Mouse (Mus musculus) erythroblast, embryonic 14.5 days (primary cell): ENCODE results near the gene Ing4. TPM values are rescaled to one million over a fixed set of nuclear protein-coding genes. Genes with fewer than 3 reads are reported as not detected.
"Not testable (repeated sequence)": the region's sequence is repeated elsewhere in the genome, so short reads cannot be mapped to it uniquely, and the experiment has no call there.

ENCODE experiments used
- H3K27me3 ChIP-seq: 2 replicates; pipeline ENCODE4 v1.6.1; 2012; ENCODE audit warnings: inconsistent platforms; ENCODE audit not compliant: control insufficient read depth
- H3K36me3 ChIP-seq: 2 replicates; pipeline ENCODE4 v1.6.1; 2012; ENCODE audit warnings: mild to moderate bottlenecking, inconsistent platforms; ENCODE audit not compliant: control insufficient read depth
- H3K4me1 ChIP-seq: 2 replicates; pipeline ENCODE4 v1.6.1; 2012; ENCODE audit warnings: inconsistent platforms; ENCODE audit not compliant: control insufficient read depth
- H3K4me3 ChIP-seq: replicated peaks from 2 replicates; pipeline ENCODE3; 2012; ENCODE audit warnings: moderate library complexity, mild to moderate bottlenecking, inconsistent platforms
- H3K9me3 ChIP-seq: 2 replicates; pipeline ENCODE4 v1.6.1; 2012; ENCODE audit warnings: low read length, inconsistent platforms, mixed read lengths; ENCODE audit not compliant: control insufficient read depth
- GATA1 ChIP-seq: IDR thresholded peaks from 2 replicates; pipeline ENCODE4 v1.6.1; 2012; ENCODE audit warnings: low read length, inconsistent platforms, mixed read lengths
- TAL1 ChIP-seq: IDR thresholded peaks from 3 replicates; pipeline ENCODE4 v1.6.1; 2012; ENCODE audit warnings: low read length, inconsistent platforms, mixed read lengths
- polyA plus RNA-seq: library from polyadenylated mRNA; stranded (reverse); fragments of >175 nt; gene quantifications from 2 replicates; pipeline ENCODE4 v1.2.3, GENCODE M21; 2012

The Ing4 gene
- polyA plus RNA-seq, 1 experiment, result 1.1 TPM

DNA sequence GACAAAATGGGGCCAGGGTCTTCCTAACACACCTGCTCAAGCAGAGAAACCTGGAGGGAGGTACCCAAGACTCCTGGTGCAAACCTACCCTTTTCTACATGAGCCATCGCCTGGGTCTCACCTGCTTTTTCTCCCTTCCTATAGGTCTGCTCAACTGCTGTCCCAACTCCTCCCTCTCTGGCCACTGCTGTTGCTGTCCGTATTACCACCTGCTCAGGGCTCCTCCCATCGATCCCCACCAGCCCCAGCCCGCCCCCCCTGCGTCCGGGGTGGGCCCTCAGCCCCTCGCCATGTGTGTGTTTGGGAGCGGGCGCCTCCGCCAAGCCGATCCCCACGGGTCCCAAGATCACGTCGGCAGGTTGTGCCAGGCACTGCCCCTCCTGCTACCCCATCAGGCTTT lies 40.5 kb upstream of the Ing4 start:
- Histone ChIP-seq H3K27me3 (peaks cover 98% of the 10 kb centered on the region), H3K4me3 (no peak overlapping the region), H3K4me1 (peaks cover 10% of the 10 kb centered on the region), H3K36me3 (no peaks in the 10 kb centered on the region), H3K9me3 (peaks cover 6% of the 10 kb centered on the region; the same call in 1 of the 2 replicates)
- TF ChIP-seq GATA1 (no peak), TAL1 (no peak)

DNA sequence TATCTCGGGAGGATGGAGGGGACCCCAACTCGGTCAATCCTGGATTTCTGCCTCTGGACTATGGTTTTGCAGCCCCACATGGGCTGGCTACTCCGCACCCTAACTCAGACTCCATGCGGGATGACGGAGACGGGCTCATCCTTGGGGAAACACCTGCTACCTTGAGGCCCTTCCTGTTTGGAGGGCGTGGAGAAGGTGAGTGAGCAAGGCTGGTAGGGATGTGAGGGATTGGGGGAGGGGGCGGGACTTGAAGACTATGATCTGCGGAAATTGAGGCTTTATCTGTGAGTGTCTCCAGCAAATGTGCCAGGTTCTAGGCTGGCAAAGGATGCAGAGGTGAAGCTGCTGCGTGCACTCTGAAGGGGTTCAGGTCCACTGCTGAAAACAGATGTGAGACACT lies 40.0 kb upstream of the Ing4 start:
- peaks cover 6% of the 10 kb centered on the region; the same call in 1 of the 2 replicates for H3K9me3 ChIP-seq
- H3K27me3 ChIP-seq, result peaks cover 98% of the 10 kb centered on the region
- H3K4me3 ChIP-seq, result no peak overlapping the region
- no peaks in the 10 kb centered on the region for H3K36me3 ChIP-seq
- peaks cover 10% of the 10 kb centered on the region for H3K4me1 ChIP-seq
- no peak for TF ChIP-seq GATA1
- no peak for TF ChIP-seq TAL1

GRCm38 (mm10) chr6:125003706-125004105 lies 35.9 kb upstream of the Ing4 start:
- H3K27me3 ChIP-seq, result peaks cover 57% of the 10 kb centered on the region
- H3K4me3 ChIP-seq, result no peak overlapping the region
- peaks cover 14% of the 10 kb centered on the region for H3K4me1 ChIP-seq
- H3K36me3 ChIP-seq, result no peaks in the 10 kb centered on the region
- H3K9me3 ChIP-seq, result no peaks in the 10 kb centered on the region
- TF ChIP-seq GATA1, result no peak
- no peak for TF ChIP-seq TAL1

- Histone ChIP-seq H3K4me3 (no peak overlapping the region), H3K27me3 (peaks cover 44% of the 10 kb centered on the region), H3K4me1 (peaks cover 20% of the 10 kb centered on the region), H3K9me3 (no peaks in the 10 kb centered on the region), H3K36me3 (peaks cover 3% of the 10 kb centered on the region; the same call in 1 of the 2 replicates)
- TF ChIP-seq GATA1 (no peak), TAL1 (no peak)
Observed at GRCm38 (mm10) chr6:125005086-125005485, 34.5 kb upstream of the Ing4 start.

GRCm38 (mm10) chr6:125008060-125008459 lies 31.5 kb upstream of the Ing4 start:
- no peaks in the 10 kb centered on the region for H3K9me3 ChIP-seq
- H3K27me3 ChIP-seq, result peaks cover 14% of the 10 kb centered on the region
- H3K4me3 ChIP-seq, result peak overlapping the region; percentile 93
- peaks cover 29% of the 10 kb centered on the region for H3K36me3 ChIP-seq
- TF ChIP-seq GATA1 (no peak), TAL1 (no peak)
- H3K4me1 ChIP-seq, result peaks cover 35% of the 10 kb centered on the region

DNA sequence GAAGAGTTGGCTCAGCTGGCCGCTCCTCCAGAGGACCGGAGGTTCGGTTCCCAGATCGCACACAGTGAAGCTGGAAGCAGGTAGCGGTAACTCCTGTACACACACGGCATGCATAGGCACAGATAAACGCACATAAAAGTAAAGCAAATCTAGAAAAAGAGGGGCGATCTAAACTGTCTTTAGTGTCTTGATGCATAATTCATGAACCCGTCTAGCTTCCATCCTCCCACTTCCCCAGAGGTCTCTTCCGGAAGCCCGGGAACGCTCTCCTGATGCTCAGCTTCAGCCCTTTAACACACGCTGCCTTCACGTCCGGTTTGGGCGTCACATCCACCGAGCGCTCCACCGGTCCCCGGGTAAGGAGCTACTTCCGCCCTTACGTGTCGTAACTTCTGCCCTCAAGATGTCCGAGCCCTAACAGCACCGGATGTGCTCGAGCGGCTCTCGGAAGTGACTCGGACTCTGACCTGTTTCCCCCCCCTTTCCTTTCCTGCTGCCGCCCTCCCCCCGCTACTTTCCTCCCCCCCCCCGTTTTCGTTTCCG lies 30.9 kb upstream of the Ing4 start:
- Histone ChIP-seq H3K27me3 (peaks cover 8% of the 10 kb centered on the region), H3K9me3 (no peaks in the 10 kb centered on the region), H3K4me1 (peaks cover 37% of the 10 kb centered on the region), H3K36me3 (peaks cover 35% of the 10 kb centered on the region), H3K4me3 (peak overlapping the region; percentile 93)
- no peak for TF ChIP-seq TAL1
- TF ChIP-seq GATA1, result no peak

DNA sequence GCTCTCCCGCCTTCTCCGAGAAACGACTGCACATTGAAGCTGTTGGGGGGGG lies 30.6 kb upstream of the Ing4 start, which contains the start of gene Zfp384:
Zfp384 (plus strand) TSS at position 17 of the 52 bp plus-strand sequence.
- Histone ChIP-seq H3K9me3 (no peaks in the 10 kb centered on the region), H3K4me1 (peaks cover 38% of the 10 kb centered on the region), H3K27me3 (peaks cover 5% of the 10 kb centered on the region), H3K4me3 (peak within 1 kb of the TSS; percentile 93), H3K36me3 (peaks cover 38% of the 10 kb centered on the region)
- TF ChIP-seq GATA1 (no peak), TAL1 (no peak)

GRCm38 (mm10) chr6:125009181-125010073 lies 30.1 kb upstream of the Ing4 start:
- H3K9me3 ChIP-seq, result no peaks in the 10 kb centered on the region
- peak overlapping the region; percentile 93 for H3K4me3 ChIP-seq

DNA sequence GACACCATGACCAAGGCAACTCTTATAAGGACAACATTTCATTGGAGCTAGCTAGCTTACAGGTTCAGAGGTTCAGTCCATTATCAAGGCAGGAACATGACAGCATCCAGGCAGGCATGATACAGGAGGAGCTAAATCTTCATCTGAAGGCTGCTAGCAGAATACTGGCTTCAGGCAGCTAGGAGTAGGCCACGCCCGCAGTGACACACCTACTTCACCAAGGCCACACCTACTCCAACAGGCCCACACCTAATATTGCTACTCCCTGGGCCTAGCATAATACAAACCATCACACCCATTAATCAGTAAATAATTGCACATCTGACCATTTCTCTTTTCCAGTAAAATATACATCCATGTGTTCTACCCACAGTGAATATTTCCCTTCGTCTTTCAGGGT lies 21.9 kb upstream of the Ing4 start:
- TF ChIP-seq GATA1, result no peak
- no peak for TF ChIP-seq TAL1
- Histone ChIP-seq H3K36me3 (peaks cover 91% of the 10 kb centered on the region), H3K9me3 (no peaks in the 10 kb centered on the region), H3K4me3 (no peak overlapping the region), H3K4me1 (peaks cover 49% of the 10 kb centered on the region), H3K27me3 (no peaks in the 10 kb centered on the region)

More at GRCm38 (mm10) chr6:125009181-125010073, 30.1 kb upstream of the Ing4 start:
- Histone ChIP-seq H3K4me1 (peaks cover 38% of the 10 kb centered on the region), H3K36me3 (peaks cover 43% of the 10 kb centered on the region), H3K27me3 (peaks cover 1% of the 10 kb centered on the region)
- TF ChIP-seq TAL1 (no peak), GATA1 (no peak)

GRCm38 (mm10) chr6:125030532-125030931 lies 9.0 kb upstream of the Ing4 start:
- not testable (repeated sequence) for H3K27me3 ChIP-seq, H3K4me3 ChIP-seq, H3K9me3 ChIP-seq, H3K4me1 ChIP-seq
- peaks cover 95% of the 10 kb centered on the region for H3K36me3 ChIP-seq
